Mouse (Mus musculus) adrenal gland, adult 2 months (tissue): ENCODE measurements around the gene Smn1. TPM values are rescaled to one million over a fixed set of nuclear protein-coding genes. Genes with fewer than 3 reads are reported as not detected.
A peak's percentile ranks its signal among the peaks of the same experiment; 100 is the strongest.
"Not testable (repeated sequence)": the region's sequence is repeated elsewhere in the genome, so short reads cannot be mapped to it uniquely, and the experiment has no call there.

Experiments
- DNase-seq: peaks from one replicate; pipeline ENCODE4 v3.0.0; 2021
- long read RNA-seq: library from polyadenylated mRNA; stranded (forward); transcript quantifications from one replicate; pipeline ENCODE4 v2.0.0, GENCODE M21; 2021
- polyA plus RNA-seq: library from polyadenylated mRNA; depleted of rRNA; stranded (reverse); fragments of >200 nt; gene quantifications from 2 replicates; pipeline ENCODE4 v1.2.3, GENCODE M21; 2012; rRNA removed
- total RNA-seq, 2 experiments: library from RNA; stranded (reverse); gene quantifications; 2 replicates each; pipeline ENCODE4 v1.2.3; 2021

The Smn1 gene
- total RNA-seq (10 to 100 TPM; 34.5 to 39.6 TPM), polyA plus RNA-seq (8.7 and 13.3 TPM in 2 replicates)
- long read RNA-seq, transcript Smn1-201 (9 exons, 1,222 nt) = major isoform, 12 of 14 reads
- long read RNA-seq, partial matches to known transcripts = 0 of 14 reads
- long read RNA-seq, other reads (novel, unspliced or antisense) = 2 of 14 reads

DNA sequence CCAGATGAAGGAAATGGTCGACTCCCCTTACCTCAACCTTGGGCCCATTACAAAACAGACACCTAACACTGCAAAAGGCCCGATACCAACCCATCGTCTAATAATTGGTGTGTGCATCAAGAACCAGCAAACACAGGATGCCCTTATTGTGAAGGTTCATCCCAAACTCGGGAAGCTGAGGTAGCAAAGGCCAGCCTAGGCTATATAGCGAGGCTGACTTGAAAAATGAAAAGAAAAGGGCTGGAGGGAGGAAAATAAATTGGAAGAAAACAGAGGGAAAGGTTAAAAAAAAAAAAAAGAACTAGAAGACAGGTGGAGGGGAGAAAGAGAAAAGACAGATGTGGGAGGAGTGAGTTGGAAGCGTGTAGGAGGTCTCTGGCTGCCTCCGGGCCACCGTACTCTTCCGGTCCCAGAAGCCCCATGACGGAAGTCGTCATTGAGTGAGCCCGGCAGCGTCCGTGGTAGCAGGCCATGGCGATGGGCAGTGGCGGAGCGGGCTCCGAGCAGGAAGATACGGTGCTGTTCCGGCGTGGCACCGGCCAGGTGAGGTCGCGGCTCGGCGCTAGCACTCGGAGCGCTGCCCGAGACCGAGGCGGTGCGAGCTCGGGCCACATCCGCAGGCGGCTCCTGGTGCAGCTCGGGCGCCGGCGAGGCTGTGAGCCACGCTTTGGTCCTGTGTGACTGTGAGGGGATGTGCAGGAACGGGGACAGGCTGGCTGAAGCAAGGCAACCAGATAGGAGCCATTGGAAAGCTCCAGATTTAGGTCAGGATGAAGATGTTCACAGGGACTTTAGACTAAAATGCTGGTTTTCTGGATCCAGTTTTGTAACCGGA, at the start of gene Smn1:
Smn1 (plus strand) TSS at position 430 of the 835 bp plus-strand sequence.
- peak; percentile 96 for DNase-seq

GRCm38 (mm10) chr13:100098808-100099207, 25.8 kb upstream of the Smn1 start:
- no peak for DNase-seq

GRCm38 (mm10) chr13:100103052-100103658, 21.5 kb upstream of the Smn1 start:
- DNase-seq = no peak

GRCm38 (mm10) chr13:100103748-100104254, 20.9 kb upstream of the Smn1 start, which contains the start of gene Bdp1:
TSS of gene Bdp1 (minus strand) at chr13:100104070.
- peak; percentile 96 for DNase-seq

DNA sequence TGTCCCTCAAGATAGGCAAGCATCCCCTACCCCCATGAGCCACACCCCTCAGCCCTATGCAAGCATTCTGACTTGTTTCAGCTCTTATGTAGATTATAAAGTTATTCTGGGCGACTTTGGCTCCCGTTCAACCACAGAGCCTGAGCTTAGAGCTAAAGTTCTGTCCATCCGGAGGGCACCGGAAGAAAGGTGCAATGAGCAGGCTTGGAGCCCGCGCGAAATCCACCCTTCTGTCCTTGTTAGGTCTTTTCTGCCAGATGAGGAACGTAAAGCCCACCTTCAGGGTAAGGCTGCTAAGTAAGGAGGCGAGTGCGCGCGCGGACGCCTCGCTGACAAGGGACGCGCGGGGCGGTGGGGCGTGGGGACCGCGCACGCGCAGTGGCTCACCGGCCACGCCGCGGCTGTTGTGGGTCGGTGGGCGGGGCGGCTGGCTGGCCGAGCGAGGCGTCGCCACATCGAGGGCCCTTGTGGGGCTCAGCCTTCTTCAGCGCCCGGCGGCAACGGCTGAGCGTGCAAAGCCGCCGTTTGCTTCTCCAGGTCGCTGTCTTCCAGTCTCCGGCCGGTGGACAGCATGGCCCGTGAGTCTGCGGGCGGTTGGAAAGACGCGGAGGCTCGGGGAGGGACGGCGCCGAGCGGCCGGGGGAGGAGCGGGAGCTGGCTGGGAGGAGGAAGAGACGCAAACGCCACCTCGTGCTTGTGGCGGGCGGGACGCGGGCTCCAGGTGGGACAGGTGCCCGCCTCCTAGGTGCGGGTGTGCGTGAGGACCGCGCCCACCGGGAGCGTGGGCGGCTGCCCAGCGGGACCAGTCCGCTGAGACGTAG, 16.8 kb upstream of the Smn1 start, which contains the start of gene Serf1:
Serf1 (plus strand) TSS at position 361 of the 821 bp plus-strand sequence.
- DNase-seq = peak; percentile 92

- DNase-seq = no peak
Observed at GRCm38 (mm10) chr13:100112218-100112972, 12.3 kb upstream of the Smn1 start.

GRCm38 (mm10) chr13:100123970-100124369, 682 bp upstream of the Smn1 start:
- no peak for DNase-seq

GRCm38 (mm10) chr13:100125258-100125643, 599 bp downstream of the Smn1 start:
- DNase-seq = no peak

GRCm38 (mm10) chr13:100141646-100142314, 17.1 kb downstream of the Smn1 start:
- no peak for DNase-seq

DNA sequence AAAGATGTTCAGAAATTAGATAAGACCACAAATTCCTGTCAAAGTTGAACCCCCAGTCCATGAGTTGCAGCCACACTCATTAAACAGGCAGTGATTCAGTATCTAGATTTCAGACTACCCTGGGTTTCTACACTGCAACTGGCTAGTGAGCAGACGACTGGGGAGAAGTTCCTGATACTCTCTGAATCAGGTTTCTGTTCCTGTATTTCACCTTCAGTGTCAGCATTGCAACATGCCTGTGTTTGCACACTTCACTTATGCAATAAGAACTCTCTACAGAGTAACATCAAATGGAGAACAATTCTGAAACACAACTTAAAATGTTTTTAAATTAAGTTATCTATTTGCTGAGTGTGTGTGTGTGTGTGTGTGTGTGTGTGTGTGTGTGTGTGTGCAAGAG, 28.0 kb downstream of the Smn1 start:
- peak; percentile 21 for DNase-seq

GRCm38 (mm10) chr13:100156624-100157023, 32.0 kb downstream of the Smn1 start:
- DNase-seq = no peak

DNA sequence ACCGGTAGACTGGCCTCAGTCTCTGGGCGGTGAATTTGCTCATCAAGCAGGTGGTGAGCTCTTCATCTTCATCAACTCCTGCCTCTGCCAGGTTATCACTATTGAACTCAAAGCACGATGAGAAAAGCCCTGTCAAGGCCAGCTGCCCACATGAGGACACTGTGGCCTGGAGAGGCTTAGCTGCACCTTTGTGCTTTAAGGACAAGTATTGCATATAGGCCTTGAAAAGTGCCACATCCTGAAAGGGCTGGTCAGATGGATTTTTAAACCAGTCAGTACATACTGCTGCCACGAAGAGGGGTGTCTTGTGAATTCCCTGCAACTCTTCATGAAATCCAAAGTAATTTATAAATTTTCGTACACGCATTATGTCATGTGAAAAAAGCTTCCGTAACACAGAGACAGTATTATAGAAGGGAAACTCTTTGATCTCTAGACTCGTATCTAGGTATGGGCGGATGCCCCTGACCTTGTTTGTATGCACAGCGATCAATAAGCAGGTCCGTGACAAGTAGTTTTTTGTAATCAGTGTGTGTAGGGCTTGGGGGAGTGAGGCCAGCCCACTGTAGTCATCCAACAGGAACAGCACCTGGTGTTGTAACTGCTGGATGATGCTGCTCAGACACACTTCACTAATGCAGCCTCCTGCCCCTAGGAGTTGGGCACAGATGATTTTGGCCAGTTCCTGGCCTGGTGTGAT, 36.7 kb downstream of the Smn1 start:
- not testable (repeated sequence) for DNase-seq

- not testable (repeated sequence) for DNase-seq
Observed at GRCm38 (mm10) chr13:100162467-100162866, 37.8 kb downstream of the Smn1 start.

DNA sequence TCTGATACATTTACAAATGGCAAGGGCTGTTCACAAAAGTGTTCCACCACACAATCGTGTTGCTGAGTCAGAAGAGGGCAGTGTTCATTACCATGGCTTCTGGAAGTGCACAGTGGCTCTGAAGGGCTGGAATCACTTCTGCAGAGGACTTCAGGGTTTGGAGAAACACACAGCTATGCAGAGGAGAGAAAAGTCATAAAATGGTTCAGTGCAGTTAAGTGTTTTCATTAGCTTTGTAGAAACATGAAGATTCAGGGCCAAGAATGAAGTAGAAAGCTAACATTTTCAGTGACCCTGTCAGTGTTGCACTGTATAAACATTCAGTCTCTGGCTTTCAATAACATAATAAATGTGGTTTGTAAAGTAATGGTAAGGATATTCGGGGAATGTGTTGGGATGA, 41.7 kb downstream of the Smn1 start:
- DNase-seq = not testable (repeated sequence)

DNA sequence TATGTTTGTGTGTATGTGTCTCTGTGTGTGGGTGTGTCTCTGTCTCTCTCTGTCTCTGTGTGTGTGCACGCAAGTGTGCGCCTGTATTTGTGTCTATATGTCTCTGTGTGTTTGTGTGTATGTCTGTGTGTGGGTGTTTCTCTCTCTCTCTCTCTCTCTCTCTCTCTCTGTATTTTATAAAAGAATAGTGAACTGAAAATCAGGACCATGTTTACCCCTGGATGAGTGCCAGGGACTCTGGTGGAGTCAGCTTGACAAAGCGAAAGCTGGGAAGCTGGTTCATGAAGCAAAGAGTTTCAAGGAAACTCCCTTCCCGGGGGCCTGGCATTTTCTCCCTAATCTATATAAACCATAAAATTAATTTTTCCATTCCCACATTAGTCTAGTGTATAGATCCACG, 49.7 kb downstream of the Smn1 start:
- DNase-seq = not testable (repeated sequence)

DNA sequence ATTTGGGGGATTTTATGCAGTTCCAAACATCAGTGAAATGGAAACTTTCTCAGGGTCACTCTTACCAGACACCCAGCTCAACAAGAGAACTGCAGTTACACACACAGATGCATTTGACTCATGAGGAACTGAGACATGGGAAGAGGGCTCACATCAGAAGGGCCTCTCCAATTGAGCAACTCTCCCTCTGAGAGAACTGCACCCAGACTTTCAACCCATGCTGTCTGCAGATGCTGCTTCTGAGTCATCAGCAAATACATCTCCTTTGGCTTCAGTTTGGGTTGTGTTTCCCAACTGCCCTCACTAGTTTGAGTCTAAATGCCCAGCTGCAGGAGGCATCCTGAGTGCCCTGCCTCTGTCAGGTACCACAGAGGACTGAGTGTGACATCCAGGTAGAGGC, 58.5 kb downstream of the Smn1 start:
- not testable (repeated sequence) for DNase-seq
